Mouse (Mus musculus): Measurements from ENCODE around the gene Ptprs. TPM values are rescaled to one million over a fixed set of nuclear protein-coding genes. Genes with fewer than 3 reads are reported as not detected.

The Ptprs gene
- polyA plus RNA-seq, 1 experiment from 2014 or later, result 56.8 TPM

DNA sequence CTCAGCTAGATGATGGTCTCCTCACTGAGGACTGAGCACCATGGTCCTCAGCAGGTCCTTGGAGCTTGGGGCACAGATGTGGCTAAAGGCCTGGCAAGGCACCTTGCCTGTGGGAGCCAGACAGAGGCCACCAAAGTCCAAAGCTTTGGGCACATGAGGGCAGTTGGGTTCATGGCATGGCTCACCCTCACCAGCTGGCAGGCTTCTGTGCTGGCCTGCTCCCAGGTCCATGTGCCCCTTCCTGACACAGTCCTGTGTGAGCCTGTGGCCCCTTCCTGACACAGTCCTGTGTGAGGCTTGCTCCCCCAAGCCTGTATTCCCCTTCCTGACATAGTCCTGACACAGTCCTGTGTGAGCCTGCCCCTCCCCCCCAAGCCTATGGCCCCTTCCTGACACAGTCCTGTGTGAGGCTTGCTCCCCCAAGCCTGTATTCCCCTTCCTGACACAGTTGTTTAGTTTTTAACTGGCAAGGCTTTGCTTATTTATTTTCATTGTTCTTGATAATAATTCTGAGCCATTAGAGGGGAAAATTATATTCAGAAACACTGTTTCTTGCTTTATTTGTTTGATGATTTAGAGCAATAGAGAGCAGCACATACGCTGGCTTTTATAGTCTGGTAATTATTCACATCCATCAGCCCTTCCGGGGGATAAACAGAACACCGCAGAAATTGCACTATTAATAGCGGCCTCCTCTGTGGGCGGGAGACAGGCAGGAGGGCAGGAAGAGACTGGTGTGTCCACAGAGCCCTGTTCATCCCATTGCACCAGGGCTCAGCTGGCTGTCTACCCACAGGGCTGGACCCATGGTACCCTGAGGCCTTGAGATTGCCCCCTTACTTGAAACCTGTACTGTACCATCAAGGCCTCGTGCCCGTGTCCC is 110.3 kb downstream of the Ptprs start:
- Histone ChIP-seq H3K27me3 (replicated peaks) (no peaks in the 10 kb centered on the region), H3K4me1 (replicated peaks) (peaks cover 9% of the 10 kb centered on the region; the same call in 1 of the 2 replicates), H3K4me3 (replicated peaks) (no peak overlapping the region), H3K27ac (peak overlapping the region; percentile 48; the same call in 1 of the 2 replicates), H3K9ac (no peak overlapping the region), H3K36me3 (peaks cover 11% of the 10 kb centered on the region), H3K4me2 (replicated peaks) (no peak overlapping the region), H3K9me3 (no peaks in the 10 kb centered on the region)
- ATAC-seq, result peak; percentile 42
- 40% methylated on average over 7 of the region's 7 CpGs for whole genome bisulfite sequencing

Other genes with a start within 250 kb of the Ptprs start
- 12.5 and 12.8 TPM in 2 replicates for gene Fem1a, start 219.7 kb downstream of the Ptprs start, polyA plus RNA-seq (2015; fragmentation: Nextera tagmentation; extraction: Ambion mirVana)
- gene Ticam1, start 199.7 kb downstream of the Ptprs start, polyA plus RNA-seq (2015; fragmentation: Nextera tagmentation; extraction: Ambion mirVana), result 11.3 and 13.3 TPM in 2 replicates
- 153 and 195 TPM in 2 replicates for gene Plin3, start 183.6 kb downstream of the Ptprs start, polyA plus RNA-seq (2015; fragmentation: Nextera tagmentation; extraction: Ambion mirVana)
- gene Arrdc5, start 176.2 kb downstream of the Ptprs start, polyA plus RNA-seq (2015; fragmentation: Nextera tagmentation; extraction: Ambion mirVana), result not detected in 2 replicates
- 124 and 125 TPM in 2 replicates for gene Uhrf1, start 173.2 kb downstream of the Ptprs start, polyA plus RNA-seq (2015; fragmentation: Nextera tagmentation; extraction: Ambion mirVana)
- gene Kdm4b, start 150.4 kb downstream of the Ptprs start, polyA plus RNA-seq (2015; fragmentation: Nextera tagmentation; extraction: Ambion mirVana), result 25.1 and 27.5 TPM in 2 replicates
- gene Znrf4, start 35.9 kb upstream of the Ptprs start, polyA plus RNA-seq (2015; fragmentation: Nextera tagmentation; extraction: Ambion mirVana), result not detected in 2 replicates
- gene Gm20219, start 77.9 kb upstream of the Ptprs start, polyA plus RNA-seq (2015; fragmentation: Nextera tagmentation; extraction: Ambion mirVana), result 1.3 and 1.4 TPM in 2 replicates
- gene Safb2, start 108.1 kb upstream of the Ptprs start, polyA plus RNA-seq (2015; fragmentation: Nextera tagmentation; extraction: Ambion mirVana), result 66.7 and 74.7 TPM in 2 replicates
- 79.3 and 86.2 TPM in 2 replicates for gene Safb, start 108.3 kb upstream of the Ptprs start, polyA plus RNA-seq (2015; fragmentation: Nextera tagmentation; extraction: Ambion mirVana)
- gene 2410015M20Rik, start 133.3 kb upstream of the Ptprs start, polyA plus RNA-seq (2015; fragmentation: Nextera tagmentation; extraction: Ambion mirVana), result 283 and 287 TPM in 2 replicates
- gene Rpl36, start 136.9 kb upstream of the Ptprs start, polyA plus RNA-seq (2015; fragmentation: Nextera tagmentation; extraction: Ambion mirVana), result 1,919 and 1,958 TPM in 2 replicates
- 62.6 and 70.0 TPM in 2 replicates for gene Lonp1, start 150.4 kb upstream of the Ptprs start, polyA plus RNA-seq (2015; fragmentation: Nextera tagmentation; extraction: Ambion mirVana)
- gene Catsperd, start 151.7 kb upstream of the Ptprs start, polyA plus RNA-seq (2015; fragmentation: Nextera tagmentation; extraction: Ambion mirVana), result 0.48 and 0.68 TPM in 2 replicates
- gene Ranbp3, start 196.8 kb upstream of the Ptprs start, polyA plus RNA-seq (2015; fragmentation: Nextera tagmentation; extraction: Ambion mirVana), result 73.5 and 76.2 TPM in 2 replicates
- 471 and 522 TPM in 2 replicates for gene Ndufa11, start 241.3 kb upstream of the Ptprs start, polyA plus RNA-seq (2015; fragmentation: Nextera tagmentation; extraction: Ambion mirVana)
- gene Vmac, start 241.5 kb upstream of the Ptprs start, polyA plus RNA-seq (2015; fragmentation: Nextera tagmentation; extraction: Ambion mirVana), result 14.3 and 15.2 TPM in 2 replicates